Mouse (Mus musculus) splenic B cell, adult 2 months (primary cell): ENCODE results near the gene Arl5c.
A peak's percentile ranks its signal among the peaks of the same experiment; 100 is the strongest.

Experiments used
- DNase-seq: peaks from one replicate; pipeline ENCODE4 v3.0.0-alpha.2; 2011; ENCODE audit warnings: low read depth, low spot score
- H3K27me3 ChIP-seq: 2 replicates; pipeline ENCODE4 v1.6.1; 2012; ENCODE audit warnings: mild to moderate bottlenecking, low read length, moderate library complexity, mixed read lengths; ENCODE audit not compliant: control insufficient read depth, poor library complexity, insufficient read depth, severe bottlenecking
- H3K36me3 ChIP-seq: 2 replicates; pipeline ENCODE4 v1.6.1; 2012; ENCODE audit warnings: mild to moderate bottlenecking, low read length, moderate library complexity, mixed read lengths; ENCODE audit not compliant: control insufficient read depth, poor library complexity, insufficient read depth, severe bottlenecking

Arl5c gene

DNA sequence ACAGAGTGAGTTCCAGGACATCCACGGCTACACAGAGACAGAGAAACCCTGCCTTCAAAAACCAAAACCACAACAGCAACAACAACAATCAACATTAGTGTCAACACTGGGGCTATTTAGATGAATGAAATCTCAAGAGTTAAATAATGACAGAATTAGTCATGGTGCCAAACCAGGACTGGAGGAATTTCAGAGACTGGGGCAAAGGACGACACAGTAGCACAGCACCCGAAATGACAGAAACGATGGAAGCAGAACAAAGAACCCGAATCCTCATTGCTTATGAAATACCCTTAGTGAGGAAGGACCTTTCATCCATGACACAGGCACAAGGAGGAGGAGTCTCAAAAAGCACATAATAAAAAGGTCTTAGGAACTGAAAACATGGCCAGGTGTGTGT, 21.8 kb downstream of the Arl5c start:
- Histone ChIP-seq H3K36me3 (no peaks in the 10 kb centered on the region), H3K27me3 (no peaks in the 10 kb centered on the region)
- DNase-seq: no peak

DNA sequence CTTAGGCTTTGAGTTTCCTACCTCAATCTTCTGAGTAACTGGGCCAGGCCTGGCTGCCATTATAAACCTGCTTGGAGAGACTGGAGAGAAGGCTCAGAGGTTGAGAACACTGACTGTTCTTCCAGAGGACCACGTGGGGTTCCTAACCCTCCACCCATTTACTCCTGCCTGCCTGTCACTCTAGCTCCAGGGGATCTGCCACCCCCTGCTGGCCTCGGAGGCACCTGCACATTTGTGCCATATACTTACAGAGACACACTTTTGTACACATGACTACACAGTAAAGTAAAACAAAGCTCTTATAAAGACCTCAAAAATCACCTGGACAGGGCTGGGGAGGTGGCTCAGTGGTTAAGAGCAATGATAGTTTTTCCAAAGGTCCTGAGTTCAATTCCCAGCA, 23.5 kb downstream of the Arl5c start:
- Histone ChIP-seq H3K27me3 (no peaks in the 10 kb centered on the region), H3K36me3 (no peaks in the 10 kb centered on the region)
- DNase-seq: no peak

GRCm38 (mm10) chr11:97971232-97971631, 24.7 kb downstream of the Arl5c start:
- H3K36me3 ChIP-seq: no peaks in the 10 kb centered on the region
- no peaks in the 10 kb centered on the region for H3K27me3 ChIP-seq
- DNase-seq: no peak

DNA sequence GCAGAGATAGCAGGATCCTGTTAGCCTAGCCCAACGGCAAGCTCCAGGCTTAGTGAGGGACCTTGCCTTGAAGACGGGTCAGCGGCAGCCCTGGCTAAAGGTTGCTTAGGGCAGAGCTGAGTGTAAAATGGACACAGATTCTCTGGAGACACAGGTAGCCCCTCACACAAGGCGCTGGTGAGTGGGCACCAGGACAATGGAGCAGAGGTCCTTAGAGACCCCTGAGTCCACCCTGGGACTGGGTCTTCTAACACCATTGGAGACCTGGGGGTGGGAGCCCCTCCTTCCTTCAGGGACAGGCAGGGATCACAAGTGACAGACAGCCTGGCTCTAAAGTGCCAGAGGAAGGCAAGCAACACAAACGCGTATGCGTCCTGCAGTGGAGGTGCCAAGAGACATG, 25.2 kb downstream of the Arl5c start:
- no peaks in the 10 kb centered on the region for H3K27me3 ChIP-seq
- DNase-seq: no peak
- H3K36me3 ChIP-seq: no peaks in the 10 kb centered on the region

DNA sequence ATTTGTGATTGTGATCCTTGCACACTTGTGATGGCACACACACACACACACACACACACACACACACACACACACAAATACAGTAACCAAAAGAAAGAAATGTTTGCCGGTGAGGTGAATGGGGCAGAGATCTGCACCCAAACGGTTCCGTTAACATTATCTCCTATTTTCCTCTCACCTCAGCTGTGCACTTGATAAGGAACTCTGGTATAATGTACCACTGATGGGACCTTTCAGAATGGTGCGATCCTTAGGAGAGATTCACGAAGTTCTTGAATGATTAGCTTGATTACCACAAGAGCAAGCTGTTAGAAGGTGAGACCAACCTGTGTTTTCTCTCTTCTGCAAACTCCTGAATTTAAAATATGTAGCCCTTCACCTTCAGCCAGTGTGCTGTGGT, 27.6 kb downstream of the Arl5c start:
- no peak for DNase-seq
- H3K27me3 ChIP-seq: no peaks in the 10 kb centered on the region
- H3K36me3 ChIP-seq: no peaks in the 10 kb centered on the region

GRCm38 (mm10) chr11:97967114-97967513, 28.9 kb downstream of the Arl5c start:
- DNase-seq: no peak
- H3K36me3 ChIP-seq: no peaks in the 10 kb centered on the region
- no peaks in the 10 kb centered on the region for H3K27me3 ChIP-seq

- Histone ChIP-seq H3K36me3 (no peaks in the 10 kb centered on the region), H3K27me3 (no peaks in the 10 kb centered on the region)
- peak; percentile 65 for DNase-seq
These were observed 35.1 kb downstream of the Arl5c start for GRCm38 (mm10) chr11:97960907-97961306.

GRCm38 (mm10) chr11:97959300-97959680, 36.7 kb downstream of the Arl5c start:
- Histone ChIP-seq H3K36me3 (no peaks in the 10 kb centered on the region), H3K27me3 (no peaks in the 10 kb centered on the region)
- no peak for DNase-seq

GRCm38 (mm10) chr11:97958641-97959299, 37.2 kb downstream of the Arl5c start:
- no peaks in the 10 kb centered on the region for H3K27me3 ChIP-seq
- no peak for DNase-seq

DNA sequence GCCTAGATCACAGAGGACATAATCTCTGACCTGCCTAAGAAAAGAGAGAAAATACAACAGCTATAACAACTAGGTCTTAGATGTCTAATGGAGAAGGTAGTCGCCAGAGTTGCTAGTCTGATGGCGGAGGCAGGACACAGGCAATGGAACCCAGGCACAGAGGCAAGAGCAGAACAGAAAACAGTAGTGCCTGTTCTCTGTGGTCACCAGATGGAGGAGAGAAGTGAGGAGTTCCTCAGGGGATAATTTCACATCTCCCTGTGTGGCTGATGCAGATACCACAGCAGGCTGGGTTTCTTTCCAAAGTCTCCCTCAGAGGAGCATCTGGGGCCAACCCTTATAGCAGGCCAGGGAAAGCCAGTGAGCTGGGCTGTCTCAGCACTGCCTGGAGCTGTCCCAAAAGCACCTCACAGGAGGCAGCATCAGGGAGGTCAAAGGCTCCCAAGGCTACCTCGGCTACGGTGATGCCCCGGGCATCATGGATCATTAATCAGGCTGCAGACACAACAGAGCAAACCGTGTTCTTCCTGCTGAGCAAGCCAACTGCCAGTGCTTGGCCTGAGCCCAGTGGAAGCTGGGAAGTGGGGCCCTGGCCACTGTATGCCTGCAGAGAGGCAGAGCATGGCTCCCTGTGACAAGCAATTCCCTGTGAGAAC, 38.9 kb downstream of the Arl5c start:
- H3K27me3 ChIP-seq: no peaks in the 10 kb centered on the region
- no peak for DNase-seq
- no peaks in the 10 kb centered on the region for H3K36me3 ChIP-seq

More at GRCm38 (mm10) chr11:97958641-97959299, 37.2 kb downstream of the Arl5c start:
- no peaks in the 10 kb centered on the region for H3K36me3 ChIP-seq

GRCm38 (mm10) chr11:97955915-97956314, 40.1 kb downstream of the Arl5c start:
- no peak for DNase-seq
- no peaks in the 10 kb centered on the region for H3K27me3 ChIP-seq
- H3K36me3 ChIP-seq: no peaks in the 10 kb centered on the region

GRCm38 (mm10) chr11:97955146-97955902, 40.7 kb downstream of the Arl5c start:
- Histone ChIP-seq H3K27me3 (no peaks in the 10 kb centered on the region), H3K36me3 (no peaks in the 10 kb centered on the region)
- no peak for DNase-seq

GRCm38 (mm10) chr11:97954469-97955141, 41.4 kb downstream of the Arl5c start:
- H3K36me3 ChIP-seq: no peaks in the 10 kb centered on the region
- no peak for DNase-seq

DNA sequence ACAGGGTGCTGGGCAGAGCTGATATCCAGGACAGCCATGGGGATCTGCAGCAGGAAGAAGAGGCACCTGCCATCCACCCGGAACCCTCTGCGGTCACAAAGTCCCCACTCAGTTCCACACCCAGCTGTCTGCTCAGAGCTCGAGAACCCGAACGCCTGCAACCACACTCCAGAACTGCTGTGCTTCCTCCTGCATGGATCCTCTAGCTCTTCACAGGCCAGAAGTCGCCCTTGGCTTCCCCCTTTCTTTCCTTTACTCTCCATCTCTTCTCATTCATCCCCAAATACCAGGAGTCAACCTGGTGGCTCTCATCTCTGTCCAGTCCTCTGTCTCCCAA, 42.1 kb downstream of the Arl5c start:
- H3K36me3 ChIP-seq: no peaks in the 10 kb centered on the region
- no peaks in the 10 kb centered on the region for H3K27me3 ChIP-seq
- DNase-seq: no peak

More at GRCm38 (mm10) chr11:97954469-97955141, 41.4 kb downstream of the Arl5c start:
- no peaks in the 10 kb centered on the region for H3K27me3 ChIP-seq
